Mouse (Mus musculus) right cerebral cortex, postnatal 10 days (tissue): ENCODE results near the gene Cyp2b13.
"Not testable (repeated sequence)": the region's sequence is repeated elsewhere in the genome, so short reads cannot be mapped to it uniquely, and the experiment has no call there.

Experiments used
- DNase-seq, 2 experiments: peaks; one replicate each; pipeline ENCODE4 v3.0.0; 2021; ENCODE audit warnings: low spot score in 2 of 2

The Cyp2b13 gene

GRCm38 (mm10) chr7:26061197-26061596 is at the start of gene Cyp2b13:
Cyp2b13 (plus strand) TSS chr7:26061497.
- DNase-seq: not testable (repeated sequence)

GRCm38 (mm10) chr7:26019814-26020332 is 41.4 kb upstream of the Cyp2b13 start:
- not testable (repeated sequence) for DNase-seq

- DNase-seq: not testable (repeated sequence)
Measured at GRCm38 (mm10) chr7:26054885-26055630, 6.2 kb upstream of the Cyp2b13 start.

- not testable (repeated sequence) for DNase-seq
Measured at GRCm38 (mm10) chr7:26071677-26072076, 10.4 kb downstream of the Cyp2b13 start.

- no peak for DNase-seq
Measured at GRCm38 (mm10) chr7:26082595-26082994, 21.3 kb downstream of the Cyp2b13 start.

- DNase-seq: no peak
Measured at GRCm38 (mm10) chr7:26087391-26087790, 26.1 kb downstream of the Cyp2b13 start.

- not testable (repeated sequence) for DNase-seq
Measured at GRCm38 (mm10) chr7:26088578-26088977, 27.3 kb downstream of the Cyp2b13 start.

GRCm38 (mm10) chr7:26139623-26140022 is 78.3 kb downstream of the Cyp2b13 start:
- DNase-seq: not testable (repeated sequence)

GRCm38 (mm10) chr7:26143657-26144056 is 82.4 kb downstream of the Cyp2b13 start:
- DNase-seq: not testable (repeated sequence)
